Mouse (Mus musculus): Measurements from ENCODE around the gene 9630041A04Rik. TPM values are rescaled to one million over a fixed set of nuclear protein-coding genes. Genes with fewer than 3 reads are reported as not detected.

The 9630041A04Rik gene
- polyA plus RNA-seq, 1 experiment from 2014 or later, result 0.29 TPM

DNA sequence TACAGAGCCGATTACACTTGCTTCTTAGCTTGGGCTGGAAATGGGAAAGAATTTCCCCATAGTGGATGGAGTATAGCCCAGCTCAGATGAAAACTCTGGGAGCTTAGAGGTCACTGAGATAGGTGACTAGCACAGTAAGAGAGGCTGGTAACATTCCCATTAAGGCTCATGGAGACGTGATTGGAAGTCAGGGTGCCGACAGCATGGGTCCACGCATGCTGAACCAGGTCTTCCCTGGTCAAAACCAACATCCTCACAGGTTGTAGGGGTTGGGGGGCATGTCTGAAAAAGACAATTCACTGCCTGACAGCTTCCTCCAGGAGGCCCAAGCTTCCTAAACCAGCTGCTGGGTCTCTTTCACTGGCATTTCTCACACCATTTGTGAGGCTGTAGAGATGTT, 47.9 kb downstream of the 9630041A04Rik start:
- Histone ChIP-seq H3K4me3 (ENCODE audit: low read depth, low read length) (no peak overlapping the region), H3K27ac (ENCODE audit: low read depth, low read length) (no peak overlapping the region)
- ATAC-seq (ENCODE audit: low read depth), result no peak

GRCm38 (mm10) chr9:101911176-101911866, 49.7 kb downstream of the 9630041A04Rik start:
- Histone ChIP-seq H3K4me3 (ENCODE audit: low read depth, low read length) (no peak overlapping the region), H3K4me2 (ENCODE audit: low read depth, low read length) (no peak overlapping the region), H3K27ac (ENCODE audit: low read depth, low read length) (no peak overlapping the region), H3K4me1 (ENCODE audit: control insufficient read depth, insufficient read depth, low read length) (peaks cover 24% of the 10 kb centered on the region), H3K9ac (replicated peaks; ENCODE audit: low read depth, low read length) (no peak overlapping the region), H3K9me3 (ENCODE audit: control insufficient read depth, low read length) (no peaks in the 10 kb centered on the region), H3K36me3 (ENCODE audit: control insufficient read depth, insufficient read depth, low read length) (no peaks in the 10 kb centered on the region), H3K27me3 (ENCODE audit: control insufficient read depth, insufficient read depth, low read length) (no peaks in the 10 kb centered on the region)
- 28% methylated on average over 9 of the region's 9 CpGs for WGBS
- ATAC-seq (ENCODE audit: low read depth), result peak; percentile 85

More for the DNA sequence above, 47.9 kb downstream of the 9630041A04Rik start:
- no peaks in the 10 kb centered on the region for H3K36me3 ChIP-seq (ENCODE audit: control insufficient read depth, insufficient read depth, low read length)
- H3K9me3 ChIP-seq (ENCODE audit: control insufficient read depth, low read length), result no peaks in the 10 kb centered on the region
- H3K4me2 ChIP-seq (ENCODE audit: low read depth, low read length), result no peak overlapping the region
- H3K9ac ChIP-seq (replicated peaks; ENCODE audit: low read depth, low read length), result no peak overlapping the region
- no peaks in the 10 kb centered on the region for H3K27me3 ChIP-seq (ENCODE audit: control insufficient read depth, insufficient read depth, low read length)
- H3K4me1 ChIP-seq (ENCODE audit: control insufficient read depth, insufficient read depth, low read length), result peaks cover 24% of the 10 kb centered on the region
- WGBS, result 79% methylated on average over 4 of the region's 4 CpGs

DNA sequence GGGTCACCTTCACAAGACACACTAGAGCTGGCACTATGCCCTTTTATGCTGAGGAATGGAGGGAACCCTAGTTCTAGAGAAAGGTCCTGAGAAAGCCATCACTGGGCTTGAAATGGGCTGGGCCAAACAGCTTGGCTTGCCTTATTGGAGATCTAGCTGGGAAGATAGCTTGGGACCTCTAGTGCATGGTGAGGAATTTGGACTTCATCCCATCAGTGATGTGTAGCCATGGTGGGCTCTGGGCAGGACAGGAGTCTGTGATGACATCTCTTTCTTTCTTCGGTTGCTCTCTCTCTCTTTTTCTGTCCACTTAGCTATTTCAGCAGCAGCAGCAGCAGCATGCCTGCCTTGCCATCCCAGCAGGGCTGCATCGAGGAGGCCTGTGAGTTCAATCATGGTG, 53.4 kb downstream of the 9630041A04Rik start:
- peaks cover 7% of the 10 kb centered on the region for H3K4me1 ChIP-seq (ENCODE audit: control insufficient read depth, insufficient read depth, low read length)
- H3K4me2 ChIP-seq (ENCODE audit: low read depth, low read length), result no peak overlapping the region
- WGBS, result 83% methylated on average over 2 of the region's 2 CpGs
- no peaks in the 10 kb centered on the region for H3K9me3 ChIP-seq (ENCODE audit: control insufficient read depth, low read length)
- no peak overlapping the region for H3K9ac ChIP-seq (replicated peaks; ENCODE audit: low read depth, low read length)
- no peaks in the 10 kb centered on the region for H3K36me3 ChIP-seq (ENCODE audit: control insufficient read depth, insufficient read depth, low read length)
- H3K4me3 ChIP-seq (ENCODE audit: low read depth, low read length), result no peak overlapping the region
- no peak overlapping the region for H3K27ac ChIP-seq (ENCODE audit: low read depth, low read length)
- no peaks in the 10 kb centered on the region for H3K27me3 ChIP-seq (ENCODE audit: control insufficient read depth, insufficient read depth, low read length)
- no peak for ATAC-seq (ENCODE audit: low read depth)

DNA sequence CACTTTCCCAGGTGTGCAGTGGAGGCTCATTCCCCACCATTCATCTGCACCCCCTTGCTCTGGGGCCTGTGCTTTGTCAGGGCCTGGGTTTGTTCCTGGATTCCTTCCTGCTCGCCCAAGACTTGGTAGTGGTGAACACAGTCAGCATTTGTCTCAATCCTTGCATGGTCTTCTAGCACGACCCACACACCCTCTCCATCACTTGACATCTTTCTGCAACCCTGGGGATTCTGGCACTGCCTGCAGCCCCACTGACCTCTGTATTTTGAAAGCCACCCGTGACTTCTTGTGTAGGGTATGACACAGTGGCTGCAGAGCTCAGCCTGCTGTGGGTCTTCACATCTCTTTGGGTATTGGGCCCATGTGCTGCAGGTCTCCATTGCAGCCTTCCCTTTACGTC, 57.1 kb downstream of the 9630041A04Rik start:
- Histone ChIP-seq H3K4me1 (ENCODE audit: control insufficient read depth, insufficient read depth, low read length) (no peaks in the 10 kb centered on the region), H3K4me3 (ENCODE audit: low read depth, low read length) (no peak overlapping the region), H3K27me3 (ENCODE audit: control insufficient read depth, insufficient read depth, low read length) (no peaks in the 10 kb centered on the region), H3K9me3 (ENCODE audit: control insufficient read depth, low read length) (no peaks in the 10 kb centered on the region), H3K36me3 (ENCODE audit: control insufficient read depth, insufficient read depth, low read length) (no peaks in the 10 kb centered on the region), H3K4me2 (ENCODE audit: low read depth, low read length) (no peak overlapping the region), H3K27ac (ENCODE audit: low read depth, low read length) (no peak overlapping the region), H3K9ac (replicated peaks; ENCODE audit: low read depth, low read length) (no peak overlapping the region)
- ATAC-seq (ENCODE audit: low read depth), result no peak
- WGBS, result 89% methylated on average over 4 of the region's 4 CpGs

- Histone ChIP-seq H3K27ac (ENCODE audit: low read depth, low read length) (no peak overlapping the region), H3K9ac (replicated peaks; ENCODE audit: low read depth, low read length) (no peak overlapping the region), H3K4me1 (ENCODE audit: control insufficient read depth, insufficient read depth, low read length) (no peaks in the 10 kb centered on the region), H3K9me3 (ENCODE audit: control insufficient read depth, low read length) (no peaks in the 10 kb centered on the region), H3K4me3 (ENCODE audit: low read depth, low read length) (no peak overlapping the region), H3K27me3 (ENCODE audit: control insufficient read depth, insufficient read depth, low read length) (no peaks in the 10 kb centered on the region), H3K36me3 (ENCODE audit: control insufficient read depth, insufficient read depth, low read length) (no peaks in the 10 kb centered on the region), H3K4me2 (ENCODE audit: low read depth, low read length) (no peak overlapping the region)
- ATAC-seq (ENCODE audit: low read depth), result no peak
- WGBS, result 88% methylated on average over 5 of the region's 5 CpGs
Measured at GRCm38 (mm10) chr9:101919324-101919723, 57.7 kb downstream of the 9630041A04Rik start.

DNA sequence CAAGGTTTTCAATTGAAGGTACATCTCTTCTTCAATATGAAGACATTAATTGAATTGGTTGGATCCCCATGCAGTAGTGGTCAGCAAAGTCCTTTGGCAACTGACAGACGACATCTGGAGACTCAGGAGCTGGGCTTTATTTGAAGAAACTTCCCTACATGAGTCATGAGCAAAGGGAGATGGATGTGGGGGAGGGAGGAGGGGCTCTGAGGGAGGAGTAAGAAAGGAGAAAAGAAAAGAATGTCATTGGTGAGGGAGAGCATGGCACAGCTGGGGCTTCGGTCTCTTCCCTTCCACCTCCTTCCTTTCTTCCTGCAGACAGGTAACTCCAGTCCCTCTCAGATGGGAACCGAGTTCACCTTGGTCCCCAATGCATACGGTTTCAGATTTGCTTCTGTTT, 61.2 kb downstream of the 9630041A04Rik start:
- H3K27me3 ChIP-seq (ENCODE audit: control insufficient read depth, insufficient read depth, low read length), result no peaks in the 10 kb centered on the region
- no peaks in the 10 kb centered on the region for H3K36me3 ChIP-seq (ENCODE audit: control insufficient read depth, insufficient read depth, low read length)
- H3K27ac ChIP-seq (ENCODE audit: low read depth, low read length), result no peak overlapping the region
- no peaks in the 10 kb centered on the region for H3K4me1 ChIP-seq (ENCODE audit: control insufficient read depth, insufficient read depth, low read length)
- no peak overlapping the region for H3K4me3 ChIP-seq (ENCODE audit: low read depth, low read length)
- H3K9ac ChIP-seq (replicated peaks; ENCODE audit: low read depth, low read length), result no peak overlapping the region
- WGBS, result 81% methylated on average over 4 of the region's 4 CpGs
- ATAC-seq (ENCODE audit: low read depth), result no peak
- H3K9me3 ChIP-seq (ENCODE audit: control insufficient read depth, low read length), result no peaks in the 10 kb centered on the region
- H3K4me2 ChIP-seq (ENCODE audit: low read depth, low read length), result no peak overlapping the region

DNA sequence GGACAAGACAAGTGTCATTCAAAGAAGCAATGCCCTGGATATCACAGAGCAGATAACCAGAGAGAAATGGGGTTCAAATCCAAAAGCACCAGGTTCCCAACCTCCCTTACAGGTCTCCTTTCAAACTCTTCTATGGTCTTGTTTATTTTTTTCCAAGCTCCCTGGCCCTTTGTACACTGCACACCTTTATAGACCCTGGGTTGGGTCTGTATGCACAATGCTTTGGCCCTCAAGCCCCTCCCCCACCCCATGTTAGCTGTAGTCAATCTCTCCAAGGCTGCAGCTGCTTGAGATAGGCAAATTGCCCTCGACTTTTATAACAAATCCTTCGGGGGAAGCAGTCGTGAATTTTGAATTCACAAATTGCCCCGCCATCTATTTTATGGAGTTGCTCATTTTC, 63.2 kb downstream of the 9630041A04Rik start:
- Histone ChIP-seq H3K27ac (ENCODE audit: low read depth, low read length) (no peak overlapping the region), H3K4me3 (ENCODE audit: low read depth, low read length) (no peak overlapping the region), H3K9ac (replicated peaks; ENCODE audit: low read depth, low read length) (no peak overlapping the region), H3K27me3 (ENCODE audit: control insufficient read depth, insufficient read depth, low read length) (no peaks in the 10 kb centered on the region), H3K9me3 (ENCODE audit: control insufficient read depth, low read length) (no peaks in the 10 kb centered on the region), H3K4me1 (ENCODE audit: control insufficient read depth, insufficient read depth, low read length) (no peaks in the 10 kb centered on the region), H3K4me2 (ENCODE audit: low read depth, low read length) (no peak overlapping the region), H3K36me3 (ENCODE audit: control insufficient read depth, insufficient read depth, low read length) (no peaks in the 10 kb centered on the region)
- WGBS, result 45% methylated on average over 4 of the region's 4 CpGs
- no peak for ATAC-seq (ENCODE audit: low read depth)

GRCm38 (mm10) chr9:101933946-101934573, 72.4 kb downstream of the 9630041A04Rik start:
- no peak for ATAC-seq (ENCODE audit: low read depth)

GRCm38 (mm10) chr9:101934887-101935286, 73.2 kb downstream of the 9630041A04Rik start:
- Histone ChIP-seq H3K9me3 (ENCODE audit: control insufficient read depth, low read length) (no peaks in the 10 kb centered on the region), H3K27ac (ENCODE audit: low read depth, low read length) (no peak overlapping the region), H3K9ac (replicated peaks; ENCODE audit: low read depth, low read length) (no peak overlapping the region), H3K4me1 (ENCODE audit: control insufficient read depth, insufficient read depth, low read length) (no peaks in the 10 kb centered on the region), H3K36me3 (ENCODE audit: control insufficient read depth, insufficient read depth, low read length) (no peaks in the 10 kb centered on the region), H3K27me3 (ENCODE audit: control insufficient read depth, insufficient read depth, low read length) (no peaks in the 10 kb centered on the region), H3K4me3 (ENCODE audit: low read depth, low read length) (no peak overlapping the region), H3K4me2 (ENCODE audit: low read depth, low read length) (no peak overlapping the region)
- no peak for ATAC-seq (ENCODE audit: low read depth)
- WGBS, result 36% methylated on average over 8 of the region's 8 CpGs

More at GRCm38 (mm10) chr9:101933946-101934573, 72.4 kb downstream of the 9630041A04Rik start:
- H3K9ac ChIP-seq (replicated peaks; ENCODE audit: low read depth, low read length), result no peak overlapping the region
- no peaks in the 10 kb centered on the region for H3K27me3 ChIP-seq (ENCODE audit: control insufficient read depth, insufficient read depth, low read length)
- WGBS, result 47% methylated on average over 8 of the region's 8 CpGs
- H3K27ac ChIP-seq (ENCODE audit: low read depth, low read length), result no peak overlapping the region
- H3K9me3 ChIP-seq (ENCODE audit: control insufficient read depth, low read length), result no peaks in the 10 kb centered on the region
- no peaks in the 10 kb centered on the region for H3K4me1 ChIP-seq (ENCODE audit: control insufficient read depth, insufficient read depth, low read length)
- no peaks in the 10 kb centered on the region for H3K36me3 ChIP-seq (ENCODE audit: control insufficient read depth, insufficient read depth, low read length)
- no peak overlapping the region for H3K4me2 ChIP-seq (ENCODE audit: low read depth, low read length)
- no peak overlapping the region for H3K4me3 ChIP-seq (ENCODE audit: low read depth, low read length)

All from neural tube, embryonic 14.5 days (tissue).